Mouse (Mus musculus) E14TG2a.4 (cell line): ENCODE data around the gene Tspear.
"Not testable (repeated sequence)": the region's sequence is repeated elsewhere in the genome, so short reads cannot be mapped to it uniquely, and the experiment has no call there.

Experiments used
- H3K27me3 ChIP-seq: 2 replicates; pipeline ENCODE4 v1.6.1; 2014; ENCODE audit warnings: low read length, control low read depth; ENCODE audit not compliant: insufficient read depth
- H3K36me3 ChIP-seq: 2 replicates; pipeline ENCODE4 v1.6.1; 2014; ENCODE audit warnings: low read length, control low read depth; ENCODE audit not compliant: insufficient read depth
- H3K4me1 ChIP-seq: replicated peaks from 2 replicates; pipeline ENCODE4 v1.6.1; 2014; ENCODE audit warnings: low read depth, low read length, control low read depth
- H3K4me3 ChIP-seq: replicated peaks from 2 replicates; pipeline ENCODE4 v1.5.1; 2014; ENCODE audit warnings: mild to moderate bottlenecking, low read length
- H3K9me3 ChIP-seq: 2 replicates; pipeline ENCODE4 v1.6.1; 2014; ENCODE audit warnings: low read length, control low read depth
- CTCF ChIP-seq: conservative IDR thresholded peaks from 2 replicates; pipeline ENCODE4 v1.5.1; 2014; ENCODE audit warnings: low read length
- NANOG ChIP-seq: IDR thresholded peaks from 2 replicates; pipeline ENCODE4 v1.6.1; 2014; ENCODE audit warnings: borderline replicate concordance, low read length, mixed read lengths
- POU5F1 ChIP-seq: IDR thresholded peaks from 2 replicates; pipeline ENCODE4 v1.6.1; 2014; ENCODE audit warnings: low read length, borderline replicate concordance

The Tspear gene

GRCm38 (mm10) chr10:77753448-77753847 lies 67.1 kb downstream of the Tspear start:
- TF ChIP-seq POU5F1 (no peak), CTCF (peak; percentile 44)
- Histone ChIP-seq H3K4me3 (no peak overlapping the region), H3K4me1 (no peaks in the 10 kb centered on the region; the same call in 1 of the 2 replicates), H3K36me3 (no peaks in the 10 kb centered on the region), H3K9me3 (peaks cover 7% of the 10 kb centered on the region; the same call in 1 of the 2 replicates), H3K27me3 (no peaks in the 10 kb centered on the region)

- not testable (repeated sequence) for H3K36me3 ChIP-seq, H3K4me1 ChIP-seq, H3K27me3 ChIP-seq, H3K9me3 ChIP-seq, H3K4me3 ChIP-seq
Observed at GRCm38 (mm10) chr10:77759582-77759981, 73.2 kb downstream of the Tspear start, which contains the start of gene Gm3233. Gene Gm3233 (minus strand): TSS chr10:77759682.

DNA sequence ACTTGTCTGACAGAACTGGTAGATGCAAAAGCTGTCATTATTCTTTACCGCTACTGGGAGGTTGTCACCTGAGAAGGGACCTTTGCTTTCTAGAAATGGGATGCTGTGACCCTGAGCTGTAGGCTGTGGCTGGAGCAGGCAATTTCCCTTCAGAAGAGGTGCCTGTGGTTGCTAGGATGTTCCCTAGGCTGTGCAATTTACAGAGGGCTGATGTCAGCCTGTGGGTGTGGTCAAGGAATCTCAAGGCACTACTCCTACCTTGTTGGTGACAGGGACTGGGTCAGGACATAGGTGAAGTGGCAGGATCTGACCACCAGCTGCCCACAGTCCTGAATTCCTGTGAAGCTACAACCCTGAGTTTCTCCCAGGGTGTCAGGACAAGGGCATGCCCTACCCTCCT lies 83.4 kb downstream of the Tspear start:
- TF ChIP-seq CTCF = no peak
- no peak overlapping the region for H3K4me3 ChIP-seq
- no peaks in the 10 kb centered on the region for H3K36me3 ChIP-seq

GRCm38 (mm10) chr10:77771225-77771624 lies 84.9 kb downstream of the Tspear start, which contains the start of gene Gm3238:
Gene Gm3238 (minus strand): TSS chr10:77771325.
- not testable (repeated sequence) for H3K9me3 ChIP-seq, H3K36me3 ChIP-seq, H3K4me3 ChIP-seq, H3K27me3 ChIP-seq, H3K4me1 ChIP-seq

More for the DNA sequence above, 83.4 kb downstream of the Tspear start:
- Histone ChIP-seq H3K4me1 (no peaks in the 10 kb centered on the region), H3K27me3 (no peaks in the 10 kb centered on the region), H3K9me3 (no peaks in the 10 kb centered on the region)

- not testable (repeated sequence) for H3K9me3 ChIP-seq, H3K4me3 ChIP-seq, H3K4me1 ChIP-seq, H3K36me3 ChIP-seq, H3K27me3 ChIP-seq
Observed at GRCm38 (mm10) chr10:77772142-77772541, 85.8 kb downstream of the Tspear start.

GRCm38 (mm10) chr10:77776844-77777243 lies 90.5 kb downstream of the Tspear start, which contains the start of gene Gm7138:
Gene Gm7138 (minus strand): TSS chr10:77776944.
- not testable (repeated sequence) for H3K4me3 ChIP-seq, H3K36me3 ChIP-seq, H3K27me3 ChIP-seq

DNA sequence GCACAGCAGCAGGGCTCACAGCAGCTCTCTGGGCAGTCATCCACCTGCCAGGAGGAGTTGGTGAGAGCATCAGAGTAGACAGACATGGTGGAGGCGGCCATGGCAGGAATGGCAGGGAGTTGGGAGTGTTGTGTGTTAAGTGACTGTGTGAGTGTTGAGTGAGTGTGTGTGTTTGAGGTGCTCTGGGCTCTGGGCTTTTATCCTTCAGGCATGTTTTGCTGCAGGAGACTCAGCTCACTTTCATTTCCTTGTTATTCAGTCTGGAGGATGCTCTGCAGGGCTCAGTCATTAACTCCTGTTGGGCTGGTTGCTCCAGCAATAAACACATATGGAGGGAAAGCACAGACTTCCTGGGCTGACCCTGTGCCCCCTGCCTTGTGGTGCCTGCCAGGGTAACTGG lies 96.1 kb downstream of the Tspear start, which contains the start of gene Gm3250:
Gm3250 (minus strand) TSS at position 101 of the 400 bp plus-strand sequence.
- not testable (repeated sequence) for H3K9me3 ChIP-seq, H3K36me3 ChIP-seq, H3K4me1 ChIP-seq, H3K4me3 ChIP-seq, H3K27me3 ChIP-seq

More at GRCm38 (mm10) chr10:77776844-77777243, 90.5 kb downstream of the Tspear start, which contains the start of gene Gm7138:
- H3K9me3 ChIP-seq, H3K4me1 ChIP-seq: not testable (repeated sequence)

- H3K4me1 ChIP-seq, H3K36me3 ChIP-seq, H3K9me3 ChIP-seq, H3K4me3 ChIP-seq, H3K27me3 ChIP-seq: not testable (repeated sequence)
Observed at GRCm38 (mm10) chr10:77783396-77783795, 97.0 kb downstream of the Tspear start.

- not testable (repeated sequence) for H3K27me3 ChIP-seq, H3K9me3 ChIP-seq, H3K4me3 ChIP-seq, H3K4me1 ChIP-seq, H3K36me3 ChIP-seq
Observed at GRCm38 (mm10) chr10:77787876-77788275, 101.5 kb downstream of the Tspear start, which contains the start of gene Gm7137. Gene Gm7137 (minus strand): TSS chr10:77788200.

DNA sequence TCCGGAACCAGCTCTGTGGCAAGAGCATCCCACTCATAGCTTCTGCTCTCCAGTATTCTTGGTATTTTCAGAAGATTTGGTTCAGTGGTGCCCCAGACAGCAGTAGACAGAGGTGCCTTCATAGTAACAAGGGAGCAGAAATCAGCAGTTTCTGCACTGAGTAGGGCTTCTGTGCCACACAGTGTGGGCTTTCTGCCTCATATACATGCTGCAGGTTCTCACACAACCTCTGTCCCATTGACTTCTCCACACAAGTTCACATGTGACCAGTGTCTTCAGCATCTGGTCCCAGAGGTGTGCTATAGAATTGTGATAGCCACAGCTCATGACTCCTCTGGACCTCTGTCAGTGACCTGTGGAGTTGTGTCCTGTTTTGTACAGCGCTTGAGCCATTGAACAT lies 102.3 kb downstream of the Tspear start:
- Histone ChIP-seq H3K27me3 (no peaks in the 10 kb centered on the region), H3K4me1 (no peaks in the 10 kb centered on the region), H3K9me3 (no peaks in the 10 kb centered on the region), H3K36me3 (no peaks in the 10 kb centered on the region), H3K4me3 (no peak overlapping the region)
- TF ChIP-seq CTCF = no peak

DNA sequence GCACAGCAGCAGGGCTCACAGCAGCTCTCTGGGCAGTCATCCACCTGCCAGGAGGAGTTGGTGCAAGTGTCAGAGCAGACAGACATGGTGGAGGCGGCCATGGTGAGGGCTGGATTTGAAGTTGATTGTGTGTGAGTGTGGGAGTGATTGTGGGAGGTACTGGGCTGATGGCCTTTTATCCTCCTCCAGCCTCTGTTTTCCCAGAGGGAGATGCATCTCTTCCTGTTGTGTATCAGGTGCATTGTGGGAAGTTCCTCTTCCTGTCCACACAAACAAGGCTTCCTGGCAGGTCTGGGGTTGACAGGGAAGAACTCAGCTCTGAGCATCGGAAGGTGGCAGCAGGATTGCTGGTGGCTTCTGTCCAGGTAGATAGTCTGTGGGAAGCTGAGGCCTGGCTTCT lies 108.6 kb downstream of the Tspear start, which contains the start of gene Gm9639:
Gm9639 (minus strand) TSS at position 101 of the 400 bp plus-strand sequence.
- Histone ChIP-seq H3K36me3 (no peaks in the 10 kb centered on the region), H3K9me3 (no peaks in the 10 kb centered on the region), H3K27me3 (no peaks in the 10 kb centered on the region), H3K4me1 (peaks cover 30% of the 10 kb centered on the region), H3K4me3 (no peak within 1 kb of the TSS)
- TF ChIP-seq NANOG (no peak), POU5F1 (no peak), CTCF (no peak)
